Mouse (Mus musculus): Measurements from ENCODE around the gene Gba. TPM values are rescaled to one million over a fixed set of nuclear protein-coding genes. Genes with fewer than 3 reads are reported as not detected.

Gene Gba
- polyA plus RNA-seq, 1 experiment: 59.6 TPM

DNA sequence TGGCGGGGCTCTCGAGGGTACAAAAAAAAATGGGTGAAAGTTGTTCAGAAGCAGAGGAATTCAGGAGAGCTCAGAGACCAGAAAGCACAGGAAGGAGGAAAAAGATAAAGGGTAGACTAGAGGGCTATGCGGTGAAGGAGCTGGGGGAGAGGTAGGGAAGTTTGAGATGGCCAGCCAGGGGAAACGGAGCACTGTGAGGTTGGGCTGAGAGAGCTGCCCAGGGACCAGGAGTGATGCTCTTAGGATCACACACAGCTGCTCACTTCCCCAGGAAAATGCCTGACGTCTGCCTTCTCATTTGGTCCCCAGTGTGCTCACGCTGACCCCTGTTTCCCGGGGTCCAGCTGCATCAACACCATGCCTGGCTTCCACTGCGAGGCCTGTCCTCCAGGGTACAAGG lies 16.8 kb downstream of the Gba start:
- 58% methylated on average over 8 of the region's 8 CpGs for WGBS
- no peak overlapping the region for H3K27ac ChIP-seq (ENCODE audit: insufficient read depth, low read length)

DNA sequence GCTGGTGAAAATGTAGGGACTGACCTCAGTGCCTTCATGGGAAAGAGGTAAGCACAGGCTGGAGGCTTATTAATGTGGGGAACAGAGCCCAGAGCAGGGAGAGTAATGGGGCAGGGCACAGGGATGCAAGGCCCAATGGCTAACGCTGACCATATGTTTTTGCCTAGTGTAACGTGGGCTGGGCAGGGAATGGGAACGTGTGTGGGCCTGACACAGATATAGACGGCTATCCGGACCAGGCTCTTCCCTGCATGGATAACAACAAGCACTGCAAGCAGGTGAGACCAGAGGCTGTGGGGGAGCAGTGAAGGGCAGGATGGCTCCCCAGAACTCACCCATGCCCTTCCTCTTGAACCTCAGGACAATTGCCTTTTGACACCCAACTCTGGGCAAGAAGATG lies 18.4 kb downstream of the Gba start:
- Histone ChIP-seq H3K27me3 (ENCODE audit: control insufficient read depth, insufficient read depth, low read length) (no peaks in the 10 kb centered on the region), H3K27ac (ENCODE audit: insufficient read depth, low read length) (no peak overlapping the region), H3K4me3 (ENCODE audit: extremely low read depth, insufficient read depth, insufficient read length) (no peak overlapping the region), H3K4me1 (ENCODE audit: control insufficient read depth, insufficient read depth, insufficient read length) (no peaks in the 10 kb centered on the region), H3K36me3 (ENCODE audit: control insufficient read depth, insufficient read depth, low read length) (no peaks in the 10 kb centered on the region)
- DNase-seq (ENCODE audit: low read depth in 1 of 2, low spot score in 2 of 2): no peak
- WGBS: 90% methylated on average over 5 of the region's 5 CpGs
- TF ChIP-seq CTCF (IDR thresholded peaks at IDR 0.05; ENCODE audit: extremely low read depth, insufficient read depth, insufficient read length, insufficient replicate concordance) (no peak), POLR2A (IDR thresholded peaks at IDR 0.05; ENCODE audit: low read depth, low read length) (no peak)

More for the DNA sequence above, 16.8 kb downstream of the Gba start:
- TF ChIP-seq POLR2A (IDR thresholded peaks at IDR 0.05; ENCODE audit: low read depth, low read length): no peak
- no peak for TF ChIP-seq CTCF (IDR thresholded peaks at IDR 0.05; ENCODE audit: extremely low read depth, insufficient read depth, insufficient read length, insufficient replicate concordance)
- Histone ChIP-seq H3K4me3 (ENCODE audit: extremely low read depth, insufficient read depth, insufficient read length) (no peak overlapping the region), H3K27me3 (ENCODE audit: control insufficient read depth, insufficient read depth, low read length) (no peaks in the 10 kb centered on the region), H3K4me1 (ENCODE audit: control insufficient read depth, insufficient read depth, insufficient read length) (peaks cover 5% of the 10 kb centered on the region; the same call in 1 of the 2 replicates), H3K36me3 (ENCODE audit: control insufficient read depth, insufficient read depth, low read length) (no peaks in the 10 kb centered on the region)
- DNase-seq (ENCODE audit: low read depth in 1 of 2, low spot score in 2 of 2): no peak

DNA sequence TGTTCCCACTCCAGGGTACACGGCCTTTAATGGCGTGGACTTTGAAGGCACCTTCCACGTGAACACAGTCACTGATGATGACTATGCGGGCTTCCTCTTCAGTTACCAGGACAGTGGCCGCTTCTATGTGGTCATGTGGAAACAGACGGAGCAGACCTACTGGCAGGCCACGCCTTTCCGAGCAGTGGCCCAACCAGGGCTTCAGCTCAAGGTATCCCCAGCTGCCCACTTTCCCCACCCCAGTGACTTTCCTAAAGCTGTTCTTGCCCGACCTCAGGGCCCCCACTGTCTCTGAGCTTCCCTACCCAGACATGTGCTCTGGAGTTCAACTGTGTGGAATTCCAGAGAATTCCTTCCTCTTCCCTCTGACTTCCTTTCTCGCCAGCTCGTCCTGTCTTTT lies 22.1 kb downstream of the Gba start:
- TF ChIP-seq POLR2A (IDR thresholded peaks at IDR 0.05; ENCODE audit: low read depth, low read length) (no peak), CTCF (IDR thresholded peaks at IDR 0.05; ENCODE audit: extremely low read depth, insufficient read depth, insufficient read length, insufficient replicate concordance) (no peak)
- H3K27me3 ChIP-seq (ENCODE audit: control insufficient read depth, insufficient read depth, low read length): peaks cover 8% of the 10 kb centered on the region; the same call in 1 of the 2 replicates
- WGBS: 87% methylated on average over 11 of the region's 11 CpGs
- H3K36me3 ChIP-seq (ENCODE audit: control insufficient read depth, insufficient read depth, low read length): no peaks in the 10 kb centered on the region
- DNase-seq (ENCODE audit: low read depth in 1 of 2, low spot score in 2 of 2): no peak
- H3K4me3 ChIP-seq (ENCODE audit: extremely low read depth, insufficient read depth, insufficient read length): no peak overlapping the region
- H3K27ac ChIP-seq (ENCODE audit: insufficient read depth, low read length): no peak overlapping the region
- peaks cover 7% of the 10 kb centered on the region; the same call in 1 of the 2 replicates for H3K4me1 ChIP-seq (ENCODE audit: control insufficient read depth, insufficient read depth, insufficient read length)

DNA sequence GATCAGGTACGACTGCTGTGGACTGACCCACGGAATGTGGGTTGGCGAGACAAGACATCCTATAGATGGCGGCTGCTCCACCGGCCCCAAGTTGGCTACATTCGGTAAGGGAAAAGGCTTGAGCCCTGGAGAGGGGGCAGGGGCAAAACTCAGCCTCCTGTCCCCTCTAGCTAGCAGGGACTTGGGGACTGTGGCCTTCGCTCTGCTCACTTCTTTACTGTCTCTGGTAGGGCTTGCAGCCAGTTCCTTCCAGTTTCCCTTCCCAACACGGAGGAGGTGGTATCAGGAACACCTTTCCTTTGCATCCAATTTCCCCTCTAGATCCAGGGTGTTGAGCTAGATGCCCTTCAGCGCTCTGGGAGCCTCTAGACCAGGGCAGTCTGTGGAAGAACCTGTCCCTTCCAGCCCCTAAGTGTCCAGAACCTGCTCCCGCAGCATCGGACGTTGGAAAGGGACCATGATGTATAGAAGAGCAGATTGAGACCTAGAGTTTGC lies 22.6 kb downstream of the Gba start:
- H3K4me3 ChIP-seq (ENCODE audit: extremely low read depth, insufficient read depth, insufficient read length): no peak overlapping the region
- H3K27me3 ChIP-seq (ENCODE audit: control insufficient read depth, insufficient read depth, low read length): peaks cover 8% of the 10 kb centered on the region; the same call in 1 of the 2 replicates
- H3K36me3 ChIP-seq (ENCODE audit: control insufficient read depth, insufficient read depth, low read length): no peaks in the 10 kb centered on the region
- H3K4me1 ChIP-seq (ENCODE audit: control insufficient read depth, insufficient read depth, insufficient read length): peaks cover 7% of the 10 kb centered on the region; the same call in 1 of the 2 replicates
- no peak overlapping the region for H3K27ac ChIP-seq (ENCODE audit: insufficient read depth, low read length)
- TF ChIP-seq POLR2A (IDR thresholded peaks at IDR 0.05; ENCODE audit: low read depth, low read length): no peak
- no peak for TF ChIP-seq CTCF (IDR thresholded peaks at IDR 0.05; ENCODE audit: extremely low read depth, insufficient read depth, insufficient read length, insufficient replicate concordance)
- WGBS: 86% methylated on average over 12 of the region's 12 CpGs
- no peak for DNase-seq (ENCODE audit: low read depth in 1 of 2, low spot score in 2 of 2)

DNA sequence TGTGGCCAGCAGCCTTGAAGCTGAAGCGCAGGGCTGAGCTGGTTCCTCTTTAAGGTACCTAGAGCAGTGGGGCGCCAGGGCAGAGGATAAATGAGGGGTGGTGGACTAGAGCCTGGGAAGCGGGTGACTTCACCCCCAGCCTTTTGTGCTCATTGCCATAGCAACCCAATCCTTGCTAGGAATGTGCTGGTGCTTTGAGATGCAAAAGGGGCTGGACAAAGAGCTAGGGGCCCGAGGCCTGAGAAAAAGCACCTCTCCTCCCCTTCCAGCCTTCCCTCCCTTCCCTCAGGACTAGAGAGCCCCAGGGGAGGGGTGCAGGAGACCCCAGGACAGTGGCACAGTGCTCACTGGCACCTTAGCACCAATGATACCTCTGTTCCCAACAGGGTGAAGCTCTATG lies 23.2 kb downstream of the Gba start:
- no peak for DNase-seq (ENCODE audit: low read depth in 1 of 2, low spot score in 2 of 2)
- TF ChIP-seq POLR2A (IDR thresholded peaks at IDR 0.05; ENCODE audit: low read depth, low read length): no peak
- no peak for TF ChIP-seq CTCF (IDR thresholded peaks at IDR 0.05; ENCODE audit: extremely low read depth, insufficient read depth, insufficient read length, insufficient replicate concordance)
- 60% methylated on average over 4 of the region's 4 CpGs for WGBS
- no peaks in the 10 kb centered on the region for H3K36me3 ChIP-seq (ENCODE audit: control insufficient read depth, insufficient read depth, low read length)
- H3K4me3 ChIP-seq (ENCODE audit: extremely low read depth, insufficient read depth, insufficient read length): no peak overlapping the region
- peaks cover 7% of the 10 kb centered on the region; the same call in 1 of the 2 replicates for H3K4me1 ChIP-seq (ENCODE audit: control insufficient read depth, insufficient read depth, insufficient read length)
- peaks cover 8% of the 10 kb centered on the region; the same call in 1 of the 2 replicates for H3K27me3 ChIP-seq (ENCODE audit: control insufficient read depth, insufficient read depth, low read length)
- no peak overlapping the region for H3K27ac ChIP-seq (ENCODE audit: insufficient read depth, low read length)

DNA sequence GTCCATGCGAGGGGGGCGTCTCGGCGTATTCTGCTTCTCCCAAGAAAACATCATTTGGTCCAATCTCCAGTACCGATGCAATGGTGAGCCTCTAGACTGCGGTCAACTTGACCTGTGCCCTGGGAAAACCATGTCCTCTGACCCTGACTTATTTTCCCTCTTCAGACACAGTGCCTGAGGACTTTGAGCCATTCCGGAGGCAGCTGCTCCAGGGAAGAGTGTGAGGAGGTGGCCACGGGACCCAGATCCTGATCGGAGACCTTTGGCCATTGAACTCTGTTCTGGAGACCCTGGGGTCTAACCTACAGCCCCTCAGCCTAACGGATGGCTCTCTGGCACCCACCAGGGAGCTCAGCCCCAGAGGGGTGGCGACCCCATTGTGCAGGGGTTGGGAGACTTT lies 23.6 kb downstream of the Gba start:
- 90% methylated on average over 11 of the region's 11 CpGs for WGBS
- TF ChIP-seq CTCF (IDR thresholded peaks at IDR 0.05; ENCODE audit: extremely low read depth, insufficient read depth, insufficient read length, insufficient replicate concordance): no peak
- no peak for TF ChIP-seq POLR2A (IDR thresholded peaks at IDR 0.05; ENCODE audit: low read depth, low read length)
- H3K36me3 ChIP-seq (ENCODE audit: control insufficient read depth, insufficient read depth, low read length): no peaks in the 10 kb centered on the region
- no peak for DNase-seq (ENCODE audit: low read depth in 1 of 2, low spot score in 2 of 2)
- H3K27me3 ChIP-seq (ENCODE audit: control insufficient read depth, insufficient read depth, low read length): peaks cover 8% of the 10 kb centered on the region; the same call in 1 of the 2 replicates
- no peak overlapping the region for H3K27ac ChIP-seq (ENCODE audit: insufficient read depth, low read length)
- peaks cover 9% of the 10 kb centered on the region; the same call in 1 of the 2 replicates for H3K4me1 ChIP-seq (ENCODE audit: control insufficient read depth, insufficient read depth, insufficient read length)
- H3K4me3 ChIP-seq (ENCODE audit: extremely low read depth, insufficient read depth, insufficient read length): no peak overlapping the region

DNA sequence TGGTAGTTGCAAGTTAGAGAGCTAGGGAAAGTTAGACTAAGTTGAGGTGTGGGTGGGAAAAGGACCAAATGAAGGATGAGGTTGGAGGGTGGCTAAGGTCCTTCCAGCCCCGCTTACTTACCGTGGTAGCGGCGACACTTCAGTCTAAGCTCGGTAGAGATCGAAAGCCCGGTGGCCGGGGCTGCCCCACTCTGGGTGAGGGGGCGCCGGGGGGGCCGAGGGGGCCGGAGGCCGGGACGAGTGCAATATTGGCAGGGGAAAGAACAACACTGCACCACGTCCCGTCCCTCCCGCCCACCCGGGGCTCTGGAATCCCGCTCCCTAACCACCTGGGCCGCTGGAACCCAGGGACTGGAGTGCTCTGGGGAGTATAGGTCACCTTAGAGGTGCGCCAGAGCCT lies 24.2 kb downstream of the Gba start, which contains the start of gene Mtx1:
Mtx1 (minus strand) TSS at position 189 of the 400 bp plus-strand sequence.
- Histone ChIP-seq H3K27ac (ENCODE audit: insufficient read depth, low read length) (no peak within 1 kb of the TSS), H3K4me3 (ENCODE audit: extremely low read depth, insufficient read depth, insufficient read length) (peak within 1 kb of the TSS; percentile 35; the same call in 1 of the 2 replicates), H3K4me1 (ENCODE audit: control insufficient read depth, insufficient read depth, insufficient read length) (peaks cover 14% of the 10 kb centered on the region; the same call in 1 of the 2 replicates), H3K36me3 (ENCODE audit: control insufficient read depth, insufficient read depth, low read length) (no peaks in the 10 kb centered on the region), H3K27me3 (ENCODE audit: control insufficient read depth, insufficient read depth, low read length) (peaks cover 8% of the 10 kb centered on the region; the same call in 1 of the 2 replicates)
- TF ChIP-seq POLR2A (IDR thresholded peaks at IDR 0.05; ENCODE audit: low read depth, low read length): no peak
- DNase-seq (ENCODE audit: low read depth in 1 of 2, low spot score in 2 of 2): no peak
- WGBS: 16% methylated on average over 21 of the region's 21 CpGs
